Mouse (Mus musculus) ES-Bruce4 (cell line): Measurements from ENCODE around the gene Spats2l.

Experiments
- CTCF ChIP-seq: IDR thresholded peaks from one replicate; pipeline ENCODE4 v1.8.1; 2011; ENCODE audit warnings: low read depth, low read length
- EP300 ChIP-seq: IDR thresholded peaks from 2 replicates; pipeline ENCODE4 v1.6.1; 2011; ENCODE audit warnings: low read depth, low read length; ENCODE audit not compliant: insufficient read depth
- POLR2A ChIP-seq: IDR thresholded peaks from one replicate; pipeline ENCODE4 v1.8.1; 2011; ENCODE audit warnings: low read length; ENCODE audit not compliant: insufficient read depth

DNA sequence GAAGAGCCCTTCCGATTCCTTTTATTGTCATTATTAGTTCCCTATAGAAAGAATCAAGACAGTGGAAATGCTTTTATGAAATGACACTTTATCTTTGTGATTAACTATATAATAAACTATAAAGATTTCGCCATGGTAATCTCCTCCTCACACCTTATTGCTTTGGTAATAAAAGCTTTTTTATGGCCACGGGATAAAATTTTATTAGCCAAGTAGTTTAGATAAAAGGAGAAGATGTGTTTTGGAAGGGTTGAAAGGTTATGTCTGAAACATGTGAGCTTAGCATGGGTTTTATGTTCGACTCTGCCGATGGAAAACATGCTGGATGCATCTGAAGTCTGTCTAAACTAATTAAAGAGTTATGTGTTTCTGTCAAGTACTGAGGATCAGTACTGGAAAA, 143.4 kb downstream of the Spats2l start:
- TF ChIP-seq POLR2A (no peak), CTCF (no peak), EP300 (no peak)
